Mouse (Mus musculus) monocyte, adult 59 days (primary cell): ENCODE data around the gene Eda2r. TPM values are rescaled to one million over a fixed set of nuclear protein-coding genes. Genes with fewer than 3 reads are reported as not detected.

ENCODE experiments used
- total RNA-seq, 2 experiments: library from RNA; stranded (reverse); gene quantifications; one replicate each; pipeline ENCODE4 v1.2.4; 2023

Gene Eda2r
- not detected for total RNA-seq

GRCm38 (mm10) chrX:97377065-97377421 is at the start of gene Eda2r:
Eda2r (minus strand) TSS chrX:97377216.

